Mouse (Mus musculus) olfactory bulb, adult 2 months (tissue): ENCODE results near the gene Nav2. TPM values are rescaled to one million over a fixed set of nuclear protein-coding genes. Genes with fewer than 3 reads are reported as not detected.

Experiments used
- H3K27ac ChIP-seq: fragments of 200-500 bp; 2 replicates; pipeline ENCODE4 v1.5.1; 2012; ENCODE audit warnings: low read depth, low read length; ENCODE audit not compliant: insufficient read depth
- H3K4me1 ChIP-seq: fragments of 200-500 bp; 2 replicates; pipeline ENCODE4 v1.6.1; 2012; ENCODE audit warnings: low read length; ENCODE audit not compliant: control insufficient read depth, insufficient read depth
- H3K4me3 ChIP-seq: fragments of 200-500 bp; 2 replicates; pipeline ENCODE4 v1.5.1; 2012; ENCODE audit warnings: mild to moderate bottlenecking, low read depth, low read length, moderate library complexity; ENCODE audit not compliant: insufficient read depth
- CTCF ChIP-seq: fragments of 200-500 bp; IDR thresholded peaks from 2 replicates; pipeline ENCODE4 v1.5.1; 2012; ENCODE audit warnings: low read depth, mild to moderate bottlenecking, low read length, moderate library complexity; ENCODE audit not compliant: insufficient read depth
- POLR2A ChIP-seq: fragments of 200-500 bp; IDR thresholded peaks from 2 replicates; pipeline ENCODE4 v1.6.1; 2012; ENCODE audit warnings: mild to moderate bottlenecking, low read depth, low read length, moderate library complexity; ENCODE audit not compliant: insufficient read depth
- WGBS: fragments of 180-500 bp; shearing (Covaris S2); methylation state at CpG from one replicate; pipeline ENCODE4 v1.1.7; 2018; 5-methylcytosine and 5-hydroxymethylcytosine counted together
- polyA plus RNA-seq: library from polyadenylated mRNA; stranded (reverse); fragments of >200 nt; gene quantifications from 2 replicates; pipeline ENCODE4 v1.2.4, GENCODE M21; 2012; ENCODE audit warnings: low replicate concordance; ENCODE audit not compliant: missing spikeins, insufficient read depth, insufficient read length

Gene Nav2
- polyA plus RNA-seq, 1 experiment: 57.3 TPM

DNA sequence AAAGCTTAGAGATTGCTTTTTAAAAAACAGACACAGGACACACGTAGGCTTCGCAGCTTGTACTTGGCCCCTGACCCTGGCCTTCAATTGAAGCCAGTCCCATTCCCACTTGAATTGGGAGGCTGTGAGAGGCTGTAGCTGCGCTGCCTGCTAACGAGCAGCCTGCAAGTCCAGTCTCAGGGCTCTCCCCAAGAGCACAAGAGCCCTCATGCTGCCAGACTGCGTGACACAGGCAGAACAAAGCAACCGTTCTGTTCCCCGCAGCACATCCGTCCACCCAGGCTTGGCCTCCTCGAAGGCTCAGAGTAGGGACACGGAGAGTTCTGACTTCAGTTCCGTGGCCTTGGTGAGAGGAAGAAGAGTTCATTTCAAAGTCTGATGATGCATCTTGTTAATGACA is 587.6 kb downstream of the Nav2 start:
- 0 out of 2 replicates have a peak overlapping the region, but pooled peaks have one; percentile 1 for H3K27ac ChIP-seq
- no peak overlapping the region for H3K4me3 ChIP-seq
- WGBS: 49% methylated on average over 11 of the region's 11 CpGs
- no peak for TF ChIP-seq POLR2A
- TF ChIP-seq CTCF: no peak
- peaks cover 26% of the 10 kb centered on the region for H3K4me1 ChIP-seq

DNA sequence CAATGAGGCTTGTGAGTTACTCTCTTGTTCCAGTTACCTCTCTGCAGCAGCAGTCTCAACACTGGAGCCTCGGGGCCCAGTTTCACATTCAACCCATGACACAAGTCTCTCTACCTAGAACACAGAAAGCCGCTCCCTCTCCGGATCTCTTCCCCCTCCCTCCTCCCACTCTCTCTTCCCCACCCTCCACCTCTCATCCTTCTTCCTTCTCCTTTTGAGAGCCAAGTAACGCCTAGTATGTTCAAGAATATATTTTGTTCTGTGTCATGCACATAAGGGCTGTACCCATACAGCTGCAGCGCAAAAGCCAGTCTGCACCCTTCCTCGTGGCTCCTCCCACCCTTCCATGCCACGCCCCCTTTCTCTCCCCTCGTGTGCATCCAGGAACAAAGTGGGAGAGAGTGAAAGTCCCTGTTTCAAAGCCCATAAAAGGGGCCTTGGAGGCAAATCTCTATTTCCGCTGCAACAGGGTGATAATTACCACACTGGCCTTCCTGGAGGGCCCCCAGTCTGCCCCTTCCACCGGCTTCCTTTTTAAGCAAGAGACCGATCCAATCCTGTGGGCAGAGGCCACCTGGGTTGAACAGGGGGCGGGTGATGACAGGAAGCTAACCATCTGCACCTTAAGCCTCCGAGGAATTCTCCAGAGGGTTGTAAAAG is 588.4 kb downstream of the Nav2 start:
- no peak overlapping the region for H3K4me3 ChIP-seq
- no peak for TF ChIP-seq POLR2A
- no peak for TF ChIP-seq CTCF
- WGBS: 27% methylated on average over 13 of the region's 13 CpGs
- 0 out of 2 replicates have a peak overlapping the region, but pooled peaks have one; percentile 6 for H3K27ac ChIP-seq
- peaks cover 26% of the 10 kb centered on the region for H3K4me1 ChIP-seq

DNA sequence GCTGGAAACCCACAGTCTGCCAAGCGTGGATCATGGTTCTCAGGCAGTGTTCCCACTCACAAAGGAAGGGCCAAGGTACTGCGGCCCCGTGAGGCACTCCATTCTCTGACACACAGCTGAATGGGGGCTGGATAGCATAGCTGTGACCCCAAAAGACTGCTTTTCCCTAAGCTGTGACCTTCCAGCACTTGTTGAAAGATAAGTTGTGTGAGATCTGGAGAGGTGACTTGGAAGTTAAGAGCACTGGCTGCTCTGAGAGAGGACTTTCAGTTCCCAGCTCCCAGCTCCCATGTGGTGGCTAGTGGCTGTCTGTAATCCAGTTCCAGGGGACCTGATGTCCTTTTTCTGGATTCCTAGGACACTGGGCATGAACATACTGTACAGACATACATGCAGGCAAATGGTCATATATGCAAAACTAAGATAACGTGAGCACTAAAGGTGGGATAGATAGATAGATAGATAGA is 588.9 kb downstream of the Nav2 start:
- no peak for TF ChIP-seq CTCF
- no peak for TF ChIP-seq POLR2A

DNA sequence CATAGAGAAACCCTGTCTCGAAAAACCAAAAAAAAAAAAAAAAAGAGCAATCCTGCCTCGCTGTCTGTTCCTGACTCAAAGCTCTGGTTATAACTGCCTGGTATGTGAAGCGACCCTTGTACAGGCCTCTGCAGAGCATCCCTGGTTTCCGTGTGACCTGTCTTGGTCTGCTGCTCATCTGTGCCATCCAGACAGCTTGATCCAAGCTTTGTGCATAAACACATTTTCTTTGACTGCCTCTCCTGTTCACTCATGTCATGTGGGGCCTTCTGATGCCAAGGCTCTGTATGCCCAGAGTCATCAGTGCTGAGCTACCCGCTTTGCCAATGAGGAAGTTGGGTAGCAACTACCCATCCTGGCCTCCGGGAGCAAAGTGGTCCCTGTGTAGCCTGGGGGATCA is 591.1 kb downstream of the Nav2 start:
- WGBS: 89% methylated on average over 6 of the region's 6 CpGs
- no peak for TF ChIP-seq POLR2A
- TF ChIP-seq CTCF: no peak

More for the DNA sequence above, 588.9 kb downstream of the Nav2 start:
- Histone ChIP-seq H3K4me3 (no peak overlapping the region), H3K27ac (peak overlapping the region; percentile 6; the same call in 1 of the 2 replicates), H3K4me1 (peaks cover 27% of the 10 kb centered on the region)
- 53% methylated on average over 4 of the region's 4 CpGs for WGBS

DNA sequence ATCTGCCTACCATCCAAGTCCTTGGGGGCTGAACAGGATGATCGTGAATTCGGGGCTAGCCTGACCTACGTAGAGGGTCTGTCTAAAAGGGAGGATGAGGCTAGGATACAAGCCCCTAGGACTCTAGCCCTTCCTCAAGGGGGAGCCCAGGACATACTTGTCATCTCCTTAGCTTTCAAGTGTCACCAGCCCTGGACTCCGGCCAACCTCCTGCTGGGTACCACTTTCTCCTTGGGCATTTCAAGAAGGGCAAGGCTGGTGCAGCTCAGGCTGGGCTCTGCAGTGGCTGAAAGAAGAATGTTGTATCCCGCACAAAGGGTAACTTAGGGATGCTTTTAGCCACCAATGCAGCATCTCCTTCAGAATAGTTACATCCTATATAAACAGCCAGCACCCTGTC is 592.4 kb downstream of the Nav2 start:
- Histone ChIP-seq H3K27ac (no peak overlapping the region), H3K4me1 (peaks cover 29% of the 10 kb centered on the region), H3K4me3 (no peak overlapping the region)
- TF ChIP-seq CTCF (no peak), POLR2A (no peak)
- 94% methylated on average over 5 of the region's 5 CpGs for WGBS

More for the DNA sequence above, 591.1 kb downstream of the Nav2 start:
- H3K4me1 ChIP-seq: peaks cover 27% of the 10 kb centered on the region
- H3K27ac ChIP-seq: no peak overlapping the region
- H3K4me3 ChIP-seq: no peak overlapping the region

DNA sequence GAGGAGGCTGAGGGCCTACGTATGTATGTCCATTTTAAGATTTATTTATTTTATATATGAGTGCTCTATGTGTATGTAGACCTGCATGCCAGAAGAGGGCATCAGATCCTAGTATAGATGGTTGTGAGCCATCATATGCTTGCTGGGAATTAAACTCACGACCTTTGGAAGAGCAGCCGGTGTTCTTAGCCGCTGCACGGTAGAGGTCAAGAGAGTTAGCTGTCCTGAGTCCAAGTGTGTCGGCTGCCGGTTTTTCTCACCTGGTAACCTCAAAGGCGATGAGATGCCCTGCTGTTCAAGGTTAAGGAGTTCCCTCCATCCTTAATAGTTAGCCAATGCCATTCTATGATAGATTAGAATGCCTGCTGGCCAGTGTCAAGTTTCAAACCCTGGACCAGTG is 594.9 kb downstream of the Nav2 start:
- Histone ChIP-seq H3K4me3 (no peak overlapping the region), H3K27ac (no peak overlapping the region), H3K4me1 (peaks cover 16% of the 10 kb centered on the region)
- TF ChIP-seq CTCF (no peak), POLR2A (no peak)
- 81% methylated on average over 8 of the region's 8 CpGs for WGBS

DNA sequence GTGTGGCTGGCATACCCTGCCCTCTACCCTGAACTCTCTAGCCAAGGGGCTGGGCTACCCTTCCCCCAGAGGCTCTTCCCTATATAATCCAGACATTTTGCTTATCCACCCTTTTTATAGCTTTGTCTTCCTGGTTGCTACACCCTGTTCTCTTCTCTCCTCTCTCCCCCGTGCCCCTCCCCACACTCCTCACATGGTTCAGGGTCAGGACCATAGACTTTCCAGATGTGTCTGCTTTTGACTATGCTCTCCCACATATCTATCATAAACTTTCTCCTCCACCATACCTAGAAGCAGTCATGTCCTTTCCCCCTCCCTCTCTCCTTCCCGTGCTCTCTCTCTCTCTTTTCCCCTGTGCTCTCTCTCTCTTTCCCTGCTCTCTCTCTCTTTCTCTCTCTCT is 595.4 kb downstream of the Nav2 start:
- Histone ChIP-seq H3K4me1 (peaks cover 18% of the 10 kb centered on the region), H3K27ac (no peak overlapping the region), H3K4me3 (no peak overlapping the region)
- 56% methylated on average over 2 of the region's 2 CpGs for WGBS
- no peak for TF ChIP-seq POLR2A

DNA sequence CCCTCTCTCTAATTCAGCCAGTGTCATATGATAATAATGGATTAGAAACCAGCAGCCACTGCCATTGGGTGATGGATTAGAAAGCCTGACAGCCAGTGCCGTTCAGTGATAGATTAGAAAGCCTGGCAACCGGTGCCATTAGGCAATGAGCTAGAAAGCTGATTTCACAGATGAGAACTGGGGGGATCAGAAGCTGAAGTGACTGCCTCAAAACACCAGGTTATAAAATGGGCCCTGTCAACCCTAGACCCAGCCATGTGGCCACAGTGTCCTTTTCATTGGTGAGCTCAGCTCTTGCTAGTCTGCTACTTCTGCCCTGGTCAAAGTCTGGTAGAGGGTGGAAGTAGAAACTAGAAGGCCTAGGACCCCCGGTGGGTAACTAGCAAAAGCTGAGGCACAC is 595.8 kb downstream of the Nav2 start:
- Histone ChIP-seq H3K4me1 (peaks cover 18% of the 10 kb centered on the region), H3K27ac (no peak overlapping the region), H3K4me3 (no peak overlapping the region)
- TF ChIP-seq CTCF (no peak), POLR2A (no peak)
- 27% methylated on average over 3 of the region's 3 CpGs for WGBS

DNA sequence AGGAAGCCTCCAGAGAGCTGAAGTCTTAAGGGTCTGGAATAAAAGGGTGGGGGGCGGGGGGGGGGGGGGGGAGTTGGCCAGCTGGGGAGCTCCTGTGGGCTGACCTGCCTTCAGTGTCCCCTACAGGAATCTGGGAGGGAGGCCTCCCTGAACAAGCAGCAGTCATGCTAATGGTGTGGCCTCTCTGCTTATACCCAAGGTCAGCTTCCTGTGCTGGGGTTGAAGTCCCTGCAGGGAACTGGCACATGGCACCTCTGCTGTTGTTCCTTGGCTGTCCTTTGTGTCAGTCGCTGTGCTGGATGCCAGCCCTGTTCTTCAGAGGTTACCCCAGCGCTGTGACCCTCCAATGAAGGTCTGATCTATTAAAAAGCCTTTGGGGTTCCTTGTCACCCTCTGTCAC is 596.5 kb downstream of the Nav2 start:
- peaks cover 18% of the 10 kb centered on the region for H3K4me1 ChIP-seq
- no peak overlapping the region for H3K4me3 ChIP-seq
- WGBS: 43% methylated on average over 3 of the region's 3 CpGs
- TF ChIP-seq CTCF (no peak), POLR2A (no peak)
- 0 out of 2 replicates have a peak overlapping the region, but pooled peaks have one; percentile 9 for H3K27ac ChIP-seq
